In genomic region chr1:166293086-166293485, GRCm38 (mm10) we compare ENCODE assay signal across 21 mouse cellular contexts. TPM values are rescaled to one million over a fixed set of nuclear protein-coding genes. Genes with fewer than 3 reads are reported as not detected.
"Had no signal": no experiment of that assay in that cellular context is flagged by ENCODE, and none has a peak within 500 bp of the region (broad histone marks: within the 10 kb centered on the region; RNA-seq: fewer than 3 reads in every experiment).

No protein-coding gene starts in this region.

- H3K9ac ChIP-seq: lung, embryonic 15.5 days; midbrain, embryonic 13.5 days; midbrain, embryonic 15.5 days; neural tube, embryonic 12.5 days; stomach, embryonic 15.5 days had no signal

- H3K27ac ChIP-seq: lung, embryonic 15.5 days; macrophage; midbrain, embryonic 13.5 days; midbrain, embryonic 15.5 days; neural tube, embryonic 12.5 days; stomach, embryonic 15.5 days; stomach, postnatal 0 days had no signal

- H3K4me1 ChIP-seq: megakaryocyte, embryonic 14.5 days; midbrain, embryonic 15.5 days; neural tube, embryonic 12.5 days had no signal

- ATAC-seq: lung, postnatal 0 days; midbrain, embryonic 13.5 days; midbrain, embryonic 15.5 days had no signal

- H3K4me2 ChIP-seq: lung, embryonic 15.5 days; midbrain, embryonic 11.5 days; midbrain, embryonic 13.5 days; midbrain, embryonic 15.5 days; neural tube, embryonic 12.5 days; stomach, embryonic 15.5 days had no signal

- DNase-seq: lung, adult 2 months; lung, postnatal 14 days; lung, postnatal 36 days; right cerebral cortex, postnatal 14 days; thymus, adult 2 months; thymus, postnatal 25 days; thymus, postnatal 4 days had no signal

- H3K4me3 ChIP-seq: lung, embryonic 15.5 days; megakaryocyte, embryonic 14.5 days; midbrain, embryonic 13.5 days; midbrain, embryonic 15.5 days; neural tube, embryonic 12.5 days; stomach, embryonic 15.5 days had no signal

- H3K9me3 ChIP-seq: lung, embryonic 15.5 days; megakaryocyte, embryonic 14.5 days; midbrain, embryonic 13.5 days; midbrain, embryonic 15.5 days; neural tube, embryonic 12.5 days; stomach, embryonic 15.5 days had no signal

- H3K36me3 ChIP-seq: lung, embryonic 15.5 days; midbrain, embryonic 15.5 days; neural tube, embryonic 12.5 days; stomach, embryonic 15.5 days had no signal

- H3K27me3 ChIP-seq: lung, embryonic 15.5 days; midbrain, embryonic 13.5 days; midbrain, embryonic 15.5 days; neural tube, embryonic 12.5 days; stomach, embryonic 15.5 days had no signal

RNA-seq across cellular contexts. Expression of gene Ildr2, which starts 39.1 kb away (rescaled TPM):
- polyA plus RNA-seq: macrophage had no signal

RNA-seq across cellular contexts. Expression of gene Mael, which starts 54.5 kb away (rescaled TPM):
- polyA plus RNA-seq: liver, embryonic 16.5 days; lung, adult 2 months; lung, embryonic 15.5 days; lung, postnatal 0 days; macrophage; midbrain, embryonic 13.5 days; midbrain, embryonic 15.5 days; neural tube, embryonic 12.5 days; neural tube, embryonic 14.5 days; spleen, adult 2 months; stomach, embryonic 15.5 days; stomach, postnatal 0 days; urinary bladder, adult 2 months had no signal
